Mouse (Mus musculus) olfactory bulb, adult 2 months (tissue): Measurements from ENCODE around the gene Arid1b.

Experiments
- CTCF ChIP-seq: fragments of 200-500 bp; IDR thresholded peaks from 2 replicates; pipeline ENCODE4 v1.5.1; 2012; ENCODE audit warnings: low read depth, mild to moderate bottlenecking, low read length, moderate library complexity; ENCODE audit not compliant: insufficient read depth
- POLR2A ChIP-seq: fragments of 200-500 bp; IDR thresholded peaks from 2 replicates; pipeline ENCODE4 v1.6.1; 2012; ENCODE audit warnings: mild to moderate bottlenecking, low read depth, low read length, moderate library complexity; ENCODE audit not compliant: insufficient read depth

DNA sequence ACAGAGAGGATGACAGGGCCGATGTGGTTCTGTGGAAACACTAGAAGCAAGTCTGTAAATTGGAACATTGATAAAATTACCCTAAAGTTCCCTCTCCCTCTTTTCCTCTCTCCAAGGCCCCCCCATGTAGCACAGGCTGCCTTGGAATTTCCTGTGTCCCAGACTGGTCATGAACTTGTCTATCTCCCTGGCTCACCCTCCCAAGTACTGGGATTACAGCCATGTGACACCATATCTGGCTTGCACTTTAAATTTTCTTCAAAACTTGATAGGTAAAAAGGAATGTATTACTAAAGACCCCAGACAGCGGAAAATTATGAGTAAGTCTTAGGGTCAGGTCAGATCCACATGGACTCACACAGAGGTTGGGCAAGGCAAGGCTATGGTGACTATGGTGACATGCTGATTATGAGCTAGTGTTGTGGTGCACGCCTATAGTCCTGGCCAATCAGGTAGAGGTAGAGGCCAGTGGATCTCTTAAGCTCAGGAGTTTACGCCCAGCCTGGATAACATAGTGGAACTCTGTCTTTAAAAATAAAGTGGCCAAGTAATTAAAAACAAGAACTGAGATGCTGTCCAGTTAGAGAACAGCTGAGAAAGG, 185.9 kb downstream of the Arid1b start:
- TF ChIP-seq CTCF, result no peak
- TF ChIP-seq POLR2A, result no peak
